Mouse (Mus musculus): ENCODE measurements at regions not wholly inside any gene's neighbourhood (a gene's known extent, or its start where the extent isn't known, plus 50 kb on each side); places are given as distances from the start of the nearest gene placed in this dataset.

- peak; percentile 43 for DNase-seq
Measured at GRCm38 (mm10) chr3:136611682-136612081, 58.2 kb upstream of the Ppp3ca start.

- DNase-seq: no peak
Measured at GRCm38 (mm10) chr3:136610556-136610924, 59.4 kb upstream of the Ppp3ca start.

GRCm38 (mm10) chr3:136609855-136610555, 59.9 kb upstream of the Ppp3ca start:
- peak; percentile 6 for DNase-seq

GRCm38 (mm10) chr3:136601706-136602105, 68.2 kb upstream of the Ppp3ca start:
- DNase-seq: no peak

- no peak for DNase-seq
Measured at GRCm38 (mm10) chr3:136583937-136584336, 86.0 kb upstream of the Ppp3ca start.

- no peak for DNase-seq
Measured at GRCm38 (mm10) chr3:136578016-136578415, 91.9 kb upstream of the Ppp3ca start.

- DNase-seq: no peak
Measured at GRCm38 (mm10) chr3:136570517-136570916, 99.4 kb upstream of the Ppp3ca start.

- DNase-seq: no peak
Measured at GRCm38 (mm10) chr3:136556488-136556887, 113.4 kb upstream of the Ppp3ca start.

- DNase-seq: no peak
Measured at GRCm38 (mm10) chr3:136549471-136549870, 120.5 kb upstream of the Ppp3ca start.

- no peak for DNase-seq
Measured at GRCm38 (mm10) chr3:136531604-136532003, 138.3 kb upstream of the Ppp3ca start.

- no peak for DNase-seq
Measured at GRCm38 (mm10) chr3:136508575-136508974, 161.3 kb upstream of the Ppp3ca start.

GRCm38 (mm10) chr3:136507070-136507469, 162.9 kb upstream of the Ppp3ca start:
- no peak for DNase-seq

- DNase-seq: no peak
Measured at GRCm38 (mm10) chr3:136494831-136495230, 169.0 kb upstream of the Bank1 start.

- DNase-seq: no peak
Measured at GRCm38 (mm10) chr3:136491683-136492082, 165.8 kb upstream of the Bank1 start.

- no peak for DNase-seq
Measured at GRCm38 (mm10) chr3:136471693-136472092, 145.8 kb upstream of the Bank1 start.

- no peak for DNase-seq
Measured at GRCm38 (mm10) chr3:136462747-136463146, 136.9 kb upstream of the Bank1 start.

GRCm38 (mm10) chr3:136456471-136457117, 130.7 kb upstream of the Bank1 start:
- DNase-seq: no peak

GRCm38 (mm10) chr3:136455651-136456470, 130.0 kb upstream of the Bank1 start:
- no peak for DNase-seq

- DNase-seq: no peak
Measured at GRCm38 (mm10) chr3:136454967-136455366, 129.1 kb upstream of the Bank1 start.

GRCm38 (mm10) chr3:136450986-136451774, 125.3 kb upstream of the Bank1 start:
- DNase-seq: no peak

GRCm38 (mm10) chr3:136450361-136450895, 124.6 kb upstream of the Bank1 start:
- no peak for DNase-seq

GRCm38 (mm10) chr3:136449364-136449763, 123.5 kb upstream of the Bank1 start:
- no peak for DNase-seq

GRCm38 (mm10) chr3:136444598-136444997, 118.7 kb upstream of the Bank1 start:
- no peak for DNase-seq
